In the genomic region with DNA sequence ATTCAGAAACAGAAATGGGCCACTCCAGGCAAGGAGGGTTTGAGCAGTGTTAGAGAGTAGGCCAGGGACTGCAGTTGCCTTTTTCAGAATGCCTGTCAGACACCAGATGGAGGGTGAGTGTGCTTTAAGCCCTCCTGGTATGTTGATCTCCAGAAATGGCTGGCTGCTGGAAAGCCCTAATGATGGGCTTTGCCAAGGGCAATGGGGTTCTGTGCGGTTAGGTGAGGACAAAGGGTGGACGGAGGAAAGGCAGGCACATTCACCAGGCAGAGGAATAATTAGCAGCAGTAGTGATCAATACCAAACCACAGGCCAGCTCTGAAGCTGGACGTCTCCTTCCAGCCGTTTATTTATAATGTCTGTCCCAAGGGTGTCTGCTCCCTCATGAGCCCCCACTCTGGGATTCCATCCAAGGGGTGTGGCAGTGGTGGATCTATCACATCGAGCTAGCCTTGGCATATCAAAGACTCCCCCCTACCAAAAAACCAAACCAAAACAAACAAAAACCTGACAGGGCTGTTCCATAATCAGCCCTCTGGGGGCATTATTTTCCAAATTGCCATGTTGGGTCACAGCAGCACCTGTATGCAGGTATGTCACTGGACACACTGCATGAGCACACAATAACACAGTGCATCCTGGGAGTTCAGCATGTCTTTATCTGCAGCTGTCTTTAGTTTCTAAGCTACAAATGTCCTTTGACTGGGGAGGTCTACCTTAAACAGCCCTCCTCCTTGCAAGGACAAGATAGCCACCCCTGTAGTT, we compare ENCODE assay signal across 17 mouse cellular contexts. TPM values are rescaled to one million over a fixed set of nuclear protein-coding genes. Genes with fewer than 3 reads are reported as not detected.
A peak's percentile ranks its signal among the peaks of the same experiment; 100 is the strongest.
DNase-seq lines count a peak whose midpoint lies in the region; ATAC-seq lines count a peak whose summit lies in the region.
"Had no signal": no experiment of that assay in that cellular context is flagged by ENCODE, and none has a peak within 500 bp of the region (broad histone marks: within the 10 kb centered on the region; RNA-seq: fewer than 3 reads in every experiment).

No protein-coding gene starts in this region.

- no peaks in the 10 kb centered on the region for H3K9me3 ChIP-seq in hindbrain, embryonic 10.5 days
- no peaks in the 10 kb centered on the region for H3K9me3 ChIP-seq in hindbrain, embryonic 16.5 days (ENCODE audit: control insufficient read depth, low read length)
- H3K9me3 ChIP-seq in midbrain, embryonic 11.5 days (ENCODE audit: control insufficient read depth, low read length), result no peaks in the 10 kb centered on the region
- no peaks in the 10 kb centered on the region for H3K9me3 ChIP-seq in midbrain, embryonic 13.5 days
- H3K9me3 ChIP-seq: embryonic facial prominence, embryonic 13.5 days; forebrain, embryonic 12.5 days; intestine, embryonic 15.5 days had no signal

- H3K4me1 ChIP-seq in hindbrain, embryonic 10.5 days (replicated peaks), result peaks cover 23% of the 10 kb centered on the region
- peaks cover 17% of the 10 kb centered on the region for H3K4me1 ChIP-seq in hindbrain, embryonic 16.5 days (ENCODE audit: control insufficient read depth, insufficient read depth, low read depth, low read length)
- no peaks in the 10 kb centered on the region; the same call in 1 of the 2 replicates for H3K4me1 ChIP-seq in midbrain, embryonic 11.5 days (ENCODE audit: control insufficient read depth, insufficient read depth, low read length)
- H3K4me1 ChIP-seq in midbrain, embryonic 13.5 days (replicated peaks), result peaks cover 24% of the 10 kb centered on the region

- no peak overlapping the region for H3K4me2 ChIP-seq in hindbrain, embryonic 16.5 days (ENCODE audit: low read length)
- H3K4me2 ChIP-seq in midbrain, embryonic 11.5 days, result no peak overlapping the region
- H3K4me2 ChIP-seq in midbrain, embryonic 13.5 days (replicated peaks), result no peak overlapping the region
- H3K4me2 ChIP-seq: embryonic facial prominence, embryonic 13.5 days; forebrain, embryonic 12.5 days; intestine, embryonic 15.5 days had no signal

- 78% methylated on average over 5 of the region's 5 CpGs for WGBS in hindbrain, embryonic 10.5 days
- 47% methylated on average over 5 of the region's 5 CpGs for WGBS in hindbrain, embryonic 16.5 days
- WGBS in midbrain, embryonic 11.5 days, result 74% methylated on average over 5 of the region's 5 CpGs
- WGBS in midbrain, embryonic 13.5 days, result 65% methylated on average over 5 of the region's 5 CpGs

- H3K27me3 ChIP-seq in hindbrain, embryonic 10.5 days (ENCODE audit: insufficient read depth, poor library complexity, severe bottlenecking), result no peaks in the 10 kb centered on the region
- H3K27me3 ChIP-seq in hindbrain, embryonic 16.5 days (replicated peaks; ENCODE audit: control insufficient read depth, insufficient read depth, low read length), result no peaks in the 10 kb centered on the region
- H3K27me3 ChIP-seq in midbrain, embryonic 11.5 days (ENCODE audit: control insufficient read depth, insufficient read depth, low read length), result no peaks in the 10 kb centered on the region
- H3K27me3 ChIP-seq in midbrain, embryonic 13.5 days, result no peaks in the 10 kb centered on the region
- H3K27me3 ChIP-seq: embryonic facial prominence, embryonic 13.5 days; forebrain, embryonic 12.5 days; intestine, embryonic 15.5 days had no signal

- 0 out of 2 replicates have a peak overlapping the region, but pooled peaks have one; percentile 50 for H3K27ac ChIP-seq in hindbrain, embryonic 10.5 days
- no peak overlapping the region for H3K27ac ChIP-seq in hindbrain, embryonic 16.5 days (ENCODE audit: low read depth, low read length)
- no peak overlapping the region for H3K27ac ChIP-seq in midbrain, embryonic 11.5 days (ENCODE audit: low read depth, low read length)
- no peak overlapping the region for H3K27ac ChIP-seq in midbrain, embryonic 13.5 days
- H3K27ac ChIP-seq: embryonic facial prominence, embryonic 13.5 days; forebrain, embryonic 12.5 days; heart, adult 2 months had no signal

- DNase-seq in cerebellum, postnatal 25 days, result peak; percentile 31 to 44
- no peak for DNase-seq in cerebellum, adult 18-20 months
- DNase-seq in hindbrain, embryonic 10.5 days (ENCODE audit: low spot score), result no peak
- peak; percentile 70 for DNase-seq in midbrain, embryonic 11.5 days (ENCODE audit: low spot score, missing footprints)
- DNase-seq: adrenal gland, adult 2 months; adrenal gland, postnatal 25 days; cerebellum, postnatal 36 days; gastrocnemius, postnatal 10 days; heart, adult 2 months; heart, postnatal 14 days; kidney, adult 18-20 months had no signal

- no peak overlapping the region for H3K4me3 ChIP-seq in hindbrain, embryonic 10.5 days
- H3K4me3 ChIP-seq in hindbrain, embryonic 16.5 days (ENCODE audit: low read length), result no peak overlapping the region
- H3K4me3 ChIP-seq in midbrain, embryonic 11.5 days (ENCODE audit: low read depth, low read length), result no peak overlapping the region
- no peak overlapping the region for H3K4me3 ChIP-seq in midbrain, embryonic 13.5 days (replicated peaks)
- H3K4me3 ChIP-seq: embryonic facial prominence, embryonic 13.5 days; forebrain, embryonic 12.5 days; heart, adult 2 months; intestine, embryonic 15.5 days had no signal

- ATAC-seq in hindbrain, embryonic 16.5 days, result no peak
- ATAC-seq in midbrain, embryonic 11.5 days (ENCODE audit: low FRiP score), result no peak
- no peak for ATAC-seq in midbrain, embryonic 13.5 days
- ATAC-seq: forebrain, embryonic 16.5 days; intestine, embryonic 15.5 days had no signal

- no peak overlapping the region for H3K9ac ChIP-seq in hindbrain, embryonic 16.5 days (ENCODE audit: low read depth, low read length)
- H3K9ac ChIP-seq in midbrain, embryonic 11.5 days (ENCODE audit: low read length), result no peak overlapping the region
- no peak overlapping the region for H3K9ac ChIP-seq in midbrain, embryonic 13.5 days (replicated peaks)
- H3K9ac ChIP-seq: embryonic facial prominence, embryonic 13.5 days; forebrain, embryonic 12.5 days; intestine, embryonic 15.5 days had no signal

- H3K36me3 ChIP-seq in hindbrain, embryonic 10.5 days, result no peaks in the 10 kb centered on the region
- H3K36me3 ChIP-seq in hindbrain, embryonic 16.5 days (ENCODE audit: control insufficient read depth, insufficient read depth, low read length), result no peaks in the 10 kb centered on the region
- no peaks in the 10 kb centered on the region for H3K36me3 ChIP-seq in midbrain, embryonic 11.5 days (ENCODE audit: control insufficient read depth, insufficient read depth, low read length)
- H3K36me3 ChIP-seq in midbrain, embryonic 13.5 days, result no peaks in the 10 kb centered on the region
- H3K36me3 ChIP-seq: embryonic facial prominence, embryonic 13.5 days; forebrain, embryonic 12.5 days; intestine, embryonic 15.5 days had no signal

RNA-seq across cellular contexts. Expression of a gene that starts 50.3 kb away (rescaled TPM):
- 42.2 and 56.0 TPM in 2 replicates for polyA plus RNA-seq in hindbrain, embryonic 10.5 days (2016; fragmentation: Nextera tagmentation; extraction: Ambion mirVana)
- 33.8 and 40.2 TPM in 2 replicates for polyA plus RNA-seq in hindbrain, embryonic 16.5 days (2015; fragmentation: Nextera tagmentation; extraction: Ambion mirVana)
- polyA plus RNA-seq in midbrain, embryonic 11.5 days (2014; fragmentation: Nextera tagmentation; extraction: Ambion mirVana), result 66.9 and 76.6 TPM in 2 replicates
- 47.2 and 53.5 TPM in 2 replicates for polyA plus RNA-seq in midbrain, embryonic 13.5 days (2015; fragmentation: Nextera tagmentation; extraction: Ambion mirVana)

Comparison
In these comparisons a context has a peak if more than half of its experiments do, and no peak if none do; other contexts are left out.
1. DNase-seq: peak in cerebellum, postnatal 25 days (2 of 2) and midbrain, embryonic 11.5 days (single experiment); none in cerebellum, adult 18-20 months (0 of 2) and hindbrain, embryonic 10.5 days (single experiment).